Mouse (Mus musculus) heart, embryonic 16.5 days (tissue): Measurements from ENCODE around the gene Epha4. TPM values are rescaled to one million over a fixed set of nuclear protein-coding genes. Genes with fewer than 3 reads are reported as not detected.

Source experiments
- ATAC-seq: fragments of 200-750 bp; cut with Nextera tagmentation; replicated peaks from 2 replicates; pipeline ENCODE4 v1.8.0; 2017; ENCODE audit warnings: moderate number of reproducible peaks; ENCODE audit not compliant: insufficient read depth, low FRiP score; ENCODE audit errors: extremely low read depth
- H3K27ac ChIP-seq: fragments of 300-500 bp; sonication (generic); 2 replicates; pipeline ENCODE4 v1.5.1; 2014; ENCODE audit warnings: mild to moderate bottlenecking, low read length, control low read depth, moderate library complexity
- H3K27me3 ChIP-seq: fragments of 300-500 bp; sonication (generic); 2 replicates; pipeline ENCODE4 v1.6.1; 2014; ENCODE audit warnings: low read length, mixed read lengths; ENCODE audit not compliant: control insufficient read depth, insufficient read depth
- H3K36me3 ChIP-seq: fragments of 300-500 bp; sonication (generic); 2 replicates; pipeline ENCODE4 v1.6.1; 2014; ENCODE audit not compliant: control insufficient read depth, insufficient read depth
- H3K4me1 ChIP-seq: fragments of 300-500 bp; sonication (generic); 2 replicates; pipeline ENCODE4 v1.6.1; 2014; ENCODE audit warnings: low read length, mixed read lengths; ENCODE audit not compliant: control insufficient read depth, insufficient read depth
- H3K4me2 ChIP-seq: fragments of 300-500 bp; sonication (generic); 2 replicates; pipeline ENCODE4 v1.6.1; 2014; ENCODE audit warnings: low read depth, mild to moderate bottlenecking, control low read depth, low read length
- H3K4me3 ChIP-seq: fragments of 300-500 bp; sonication (generic); 2 replicates; pipeline ENCODE4 v1.5.1; 2014; ENCODE audit warnings: mild to moderate bottlenecking, control low read depth, low read length
- H3K9ac ChIP-seq: fragments of 300-500 bp; sonication (generic); 2 replicates; pipeline ENCODE4 v1.6.1; 2014; ENCODE audit warnings: low read length, control low read depth
- H3K9me3 ChIP-seq: fragments of 300-500 bp; sonication (generic); replicated peaks from 2 replicates; pipeline ENCODE4 v1.6.1; 2016; ENCODE audit warnings: low read length; ENCODE audit not compliant: control insufficient read depth
- WGBS: fragments of 180-500 bp; shearing (Covaris S2); extraction: QIAGEN DNeasy Blood & Tissue Kit; methylation state at CpG from one replicate; pipeline ENCODE4 v1.1.7; 2014; 5-methylcytosine and 5-hydroxymethylcytosine counted together
- microRNA-seq: library from miRNA; unstranded; fragments of <30 nt; microRNA quantifications from one replicate; pipeline ENCODE4, GENCODE M21; 2017
- polyA plus RNA-seq: library from polyadenylated mRNA; unstranded; fragments of >200 nt; fragmentation: Nextera tagmentation; extraction: Ambion mirVana; gene quantifications from 2 replicates; pipeline ENCODE4 v1.2.1, GENCODE M21; 2015

Epha4 gene
- polyA plus RNA-seq, 1 experiment from 2014 or later: 9.1 TPM

- WGBS: 57% methylated on average over 7 of the region's 7 CpGs
- Histone ChIP-seq H3K4me2 (no peak overlapping the region), H3K27me3 (no peaks in the 10 kb centered on the region), H3K4me3 (no peak overlapping the region), H3K9ac (no peak overlapping the region), H3K36me3 (no peaks in the 10 kb centered on the region), H3K9me3 (no peaks in the 10 kb centered on the region), H3K4me1 (no peaks in the 10 kb centered on the region), H3K27ac (no peak overlapping the region)
- ATAC-seq: no peak
Observed at GRCm38 (mm10) chr1:77336937-77337336, 178.0 kb downstream of the Epha4 start.

- WGBS: 71% methylated on average over 4 of the region's 4 CpGs
- H3K9me3 ChIP-seq: no peaks in the 10 kb centered on the region
- no peak for ATAC-seq
- H3K4me3 ChIP-seq: no peak overlapping the region
- no peak overlapping the region for H3K4me2 ChIP-seq
- H3K4me1 ChIP-seq: no peaks in the 10 kb centered on the region
- H3K27ac ChIP-seq: no peak overlapping the region
- no peaks in the 10 kb centered on the region for H3K36me3 ChIP-seq
- no peaks in the 10 kb centered on the region for H3K27me3 ChIP-seq
- H3K9ac ChIP-seq: no peak overlapping the region
Observed at GRCm38 (mm10) chr1:77318597-77319127, 196.2 kb downstream of the Epha4 start.

Small RNAs within 50 kb of the gene (microRNA-seq; reads per million reads assigned to microRNA genes)
- gene Mir6352: not detected
